Mouse (Mus musculus) retina, embryonic 14.5 days (tissue): ENCODE measurements around the gene Nxpe3.

Source experiments
- DNase-seq: peaks from one replicate; pipeline ENCODE4 v3.0.0-alpha.2; 2015; ENCODE audit warnings: low spot score

Gene Nxpe3

GRCm38 (mm10) chr16:55809779-55810514, 85.1 kb downstream of the Nxpe3 start:
- DNase-seq = no peak

DNA sequence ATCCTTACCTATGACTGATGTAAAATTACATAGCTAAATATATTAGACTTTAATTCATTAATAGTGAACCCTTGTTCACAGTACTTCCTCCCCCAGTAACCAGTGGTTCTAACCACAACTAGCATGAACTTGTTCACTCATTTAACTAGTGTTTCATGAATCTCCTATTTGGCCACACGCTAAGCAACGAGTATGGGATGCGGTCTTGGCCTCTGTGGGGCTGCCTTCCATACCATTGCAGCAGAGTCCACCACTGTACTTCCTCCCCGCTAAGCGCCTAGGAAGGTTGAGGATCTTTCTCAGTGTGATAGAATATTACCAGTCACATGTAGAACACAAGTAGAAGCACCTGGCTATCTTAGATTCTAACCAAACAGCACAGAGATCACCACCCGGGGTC, 85.7 kb downstream of the Nxpe3 start:
- DNase-seq = no peak

GRCm38 (mm10) chr16:55807505-55807932, 87.6 kb downstream of the Nxpe3 start:
- peak; percentile 62 for DNase-seq

- DNase-seq = no peak
Observed at GRCm38 (mm10) chr16:55804799-55805198, 90.3 kb downstream of the Nxpe3 start.

DNA sequence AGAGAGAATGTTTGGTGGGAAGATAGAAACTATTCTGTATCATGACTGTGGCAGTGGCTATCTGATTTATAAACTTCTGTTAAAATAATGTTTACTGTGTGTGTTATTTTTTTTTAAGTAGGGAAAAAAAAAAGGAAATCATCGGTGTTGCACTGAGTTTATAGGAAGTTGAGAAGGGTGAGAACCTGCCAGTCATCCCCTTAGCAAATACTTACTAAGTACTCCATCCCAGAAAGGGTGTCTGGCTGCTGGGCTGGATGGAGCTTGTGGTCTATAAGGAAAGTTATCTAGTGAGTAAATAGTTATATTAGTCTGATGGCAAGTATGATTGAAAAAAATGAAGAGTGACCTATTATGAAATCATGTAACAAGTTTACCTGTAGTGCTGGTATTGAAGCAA, 93.5 kb downstream of the Nxpe3 start:
- DNase-seq = no peak

- no peak for DNase-seq
Observed at GRCm38 (mm10) chr16:55798845-55799244, 96.2 kb downstream of the Nxpe3 start.

DNA sequence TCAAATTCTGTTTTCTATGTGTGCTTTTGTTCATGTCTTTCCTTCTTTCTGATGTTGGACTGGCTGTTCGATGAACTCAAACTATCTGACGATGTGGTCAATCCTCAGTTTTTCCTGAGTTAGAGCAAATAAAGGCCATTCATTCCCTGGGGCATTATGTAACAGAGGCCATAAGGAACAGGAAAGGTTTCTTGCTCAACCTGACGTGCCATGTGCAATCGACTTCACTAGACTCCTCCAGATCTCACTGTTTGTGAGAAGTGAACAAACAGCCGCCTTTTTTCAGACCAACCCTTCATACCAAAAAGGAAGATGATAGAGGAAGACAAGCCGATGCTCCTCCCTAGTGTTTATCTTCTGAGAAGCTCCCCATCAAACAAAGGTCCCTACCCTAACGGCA, 104.8 kb downstream of the Nxpe3 start:
- no peak for DNase-seq
